Mouse (Mus musculus) ovary, postnatal 14 days (tissue): ENCODE data around the gene Lef1.
A peak's percentile ranks its signal among the peaks of the same experiment; 100 is the strongest.

Source experiments
- DNase-seq: peaks from one replicate; pipeline ENCODE4 v3.0.0; 2022; ENCODE audit warnings: low spot score

The Lef1 gene

DNA sequence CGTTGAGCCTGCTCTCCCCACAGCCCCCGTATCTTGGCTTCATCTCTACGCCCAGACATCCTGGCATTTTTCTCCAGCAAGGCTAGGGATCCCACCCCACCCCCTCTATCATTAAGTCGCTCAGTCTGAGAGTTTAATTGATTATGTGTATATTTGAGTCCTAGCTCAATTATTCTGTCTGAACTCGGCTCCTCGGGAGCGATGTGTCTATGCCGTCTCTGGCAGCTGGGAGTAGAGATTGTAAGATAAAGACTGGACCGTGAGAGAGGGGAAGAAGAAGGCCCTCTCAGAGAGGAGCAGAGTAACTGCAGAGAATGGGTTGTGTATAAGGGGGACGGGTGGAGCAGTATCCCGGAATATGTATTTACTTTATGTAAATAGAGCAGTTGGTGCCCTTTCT is 80.0 kb downstream of the Lef1 start:
- no peak for DNase-seq

DNA sequence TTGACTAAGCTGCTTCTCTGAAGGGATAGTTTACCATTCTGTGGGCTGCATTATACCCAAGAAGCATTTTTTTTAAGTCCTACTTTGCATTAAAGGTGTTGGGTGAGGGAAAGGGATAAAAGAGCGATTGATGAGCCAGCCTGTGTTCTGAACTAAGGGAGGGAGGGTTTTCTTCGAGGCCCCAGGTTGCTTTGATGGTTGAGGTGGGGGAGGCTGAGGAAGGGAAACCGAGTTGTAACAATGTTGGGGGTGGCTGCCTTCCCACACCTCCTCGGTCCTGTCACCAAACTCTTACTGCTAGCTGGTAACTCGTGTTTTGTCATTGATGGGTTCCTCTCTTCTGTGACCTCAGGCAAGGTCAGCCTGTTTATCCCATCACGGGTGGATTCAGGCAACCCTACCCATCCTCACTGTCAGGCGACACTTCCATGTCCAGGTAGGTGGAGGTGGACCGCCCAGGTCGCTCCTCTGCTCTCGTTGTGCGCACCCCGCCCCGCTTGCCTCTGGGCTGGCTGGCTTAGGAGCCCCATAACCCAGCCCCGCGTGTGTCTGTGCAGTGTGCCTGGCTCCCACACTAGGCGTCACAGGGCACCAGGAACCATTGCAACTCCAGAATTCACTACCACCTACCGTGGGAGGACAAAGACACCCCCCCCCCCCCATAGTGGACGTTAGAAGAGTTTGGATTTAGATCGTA is 80.5 kb downstream of the Lef1 start:
- no peak for DNase-seq

DNA sequence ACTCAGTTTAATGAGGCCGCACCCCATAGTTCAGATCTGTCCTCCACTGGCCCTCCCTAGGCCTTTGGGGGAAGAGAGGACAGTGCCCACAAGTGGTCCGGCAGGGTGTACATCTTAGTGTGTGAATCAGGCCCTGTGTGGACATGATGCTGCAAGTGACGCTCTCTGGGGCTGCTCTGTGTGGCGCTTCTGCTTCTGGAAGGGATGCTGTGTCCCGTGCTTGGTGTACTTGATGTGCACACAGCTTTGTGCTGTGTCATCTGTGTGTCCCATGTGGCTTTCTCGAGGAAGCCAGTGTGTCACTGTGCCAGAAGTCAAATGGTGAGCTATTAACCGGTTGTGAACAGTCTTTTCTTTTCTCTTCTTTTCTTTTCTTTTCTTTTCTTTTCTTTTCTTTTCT is 81.2 kb downstream of the Lef1 start:
- DNase-seq, result no peak

DNA sequence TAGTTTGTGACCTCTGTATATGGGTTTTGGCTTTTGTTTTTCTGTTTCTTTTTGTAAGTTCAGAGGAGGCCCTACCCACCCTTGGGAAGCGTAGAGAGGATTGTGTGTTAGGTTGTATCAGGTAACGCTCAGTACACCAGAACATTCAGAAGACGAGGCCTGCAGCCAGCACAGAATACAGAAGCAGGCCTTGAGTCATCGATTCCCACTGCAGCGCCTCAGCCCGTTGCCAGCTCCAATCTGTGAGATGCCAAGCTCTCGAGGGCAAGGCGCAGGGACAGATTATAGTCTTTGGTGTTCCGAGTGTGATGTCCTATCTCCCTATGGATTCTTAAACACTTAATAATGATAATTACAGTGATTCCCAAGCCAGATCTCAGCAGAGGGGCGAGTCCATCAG is 85.8 kb downstream of the Lef1 start:
- DNase-seq, result no peak

DNA sequence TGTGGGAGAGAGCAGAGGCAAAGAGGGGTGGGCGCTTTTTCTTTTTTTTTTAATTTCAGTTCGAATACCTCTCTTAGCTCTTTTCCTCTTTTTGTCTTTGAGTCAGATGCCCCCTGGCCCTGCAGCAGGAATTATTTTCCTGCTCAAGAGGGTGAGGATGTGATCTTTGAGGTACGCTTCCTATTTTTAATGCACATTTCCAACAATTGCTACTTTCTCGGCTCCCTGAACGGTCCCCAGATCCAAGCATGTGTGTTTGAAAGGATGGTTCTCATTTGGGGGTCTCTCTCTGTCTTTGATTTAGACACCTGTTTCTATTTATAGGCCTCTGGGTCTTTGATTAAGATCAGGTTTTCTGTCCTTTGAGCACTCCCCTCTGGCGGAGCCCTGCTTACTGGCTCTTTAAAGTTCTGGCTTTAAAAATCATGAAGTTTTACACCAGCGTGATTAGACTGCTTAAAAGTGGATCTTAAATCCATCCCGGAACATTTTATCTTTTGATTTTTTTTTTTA is 86.3 kb downstream of the Lef1 start:
- DNase-seq, result no peak

DNA sequence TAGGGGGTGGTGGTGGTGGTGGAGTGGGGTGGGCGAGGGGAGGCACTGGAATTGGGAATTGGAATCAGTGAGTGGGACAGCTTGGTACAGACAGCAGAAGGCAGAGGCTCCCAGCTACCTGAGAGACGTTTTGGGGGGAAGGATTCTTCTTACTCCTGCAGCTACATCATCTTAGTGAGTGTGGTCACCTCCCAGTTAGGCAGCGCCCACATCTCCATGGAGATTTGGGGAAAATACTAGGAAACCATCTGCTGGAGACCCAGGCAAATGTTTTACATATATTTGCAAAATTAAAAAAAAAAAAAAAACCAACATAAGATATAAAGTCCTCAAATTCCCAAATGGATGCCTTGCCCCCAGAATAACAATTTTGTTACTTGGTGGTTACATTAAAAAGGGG is 88.7 kb downstream of the Lef1 start:
- no peak for DNase-seq

DNA sequence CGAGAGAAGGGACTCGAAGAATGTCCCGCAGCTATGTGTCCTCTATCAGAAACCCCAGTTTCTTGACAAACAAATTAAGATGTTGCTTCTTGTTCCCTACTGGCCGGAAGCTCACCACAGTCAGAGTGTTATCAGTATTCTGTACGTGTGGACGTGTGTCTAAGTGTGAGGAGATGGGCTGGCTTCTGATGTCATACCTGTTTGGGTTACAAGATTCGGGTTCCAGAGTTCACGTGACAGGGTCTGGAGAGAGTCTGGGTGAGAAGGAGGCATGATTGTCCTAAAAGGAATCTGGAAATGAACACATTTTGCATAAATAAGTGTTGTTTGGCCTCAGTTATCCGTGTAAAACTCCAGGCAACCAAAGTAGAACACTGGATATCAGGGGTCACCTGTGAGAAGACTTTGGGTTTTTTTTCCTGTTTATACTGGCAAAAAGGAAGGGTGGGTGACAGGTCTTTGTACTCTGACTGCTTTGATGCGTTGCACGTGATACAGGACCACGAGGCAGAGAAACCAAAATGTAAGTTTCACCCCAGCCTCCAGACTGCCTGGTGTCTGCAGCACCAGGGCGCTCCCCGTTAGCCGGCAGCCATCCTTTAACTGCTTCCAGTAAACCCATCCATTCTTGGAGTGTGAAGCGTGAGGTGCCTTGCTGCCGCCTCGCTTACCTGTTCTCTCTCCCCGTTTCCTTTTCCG is 89.5 kb downstream of the Lef1 start:
- DNase-seq, result no peak

DNA sequence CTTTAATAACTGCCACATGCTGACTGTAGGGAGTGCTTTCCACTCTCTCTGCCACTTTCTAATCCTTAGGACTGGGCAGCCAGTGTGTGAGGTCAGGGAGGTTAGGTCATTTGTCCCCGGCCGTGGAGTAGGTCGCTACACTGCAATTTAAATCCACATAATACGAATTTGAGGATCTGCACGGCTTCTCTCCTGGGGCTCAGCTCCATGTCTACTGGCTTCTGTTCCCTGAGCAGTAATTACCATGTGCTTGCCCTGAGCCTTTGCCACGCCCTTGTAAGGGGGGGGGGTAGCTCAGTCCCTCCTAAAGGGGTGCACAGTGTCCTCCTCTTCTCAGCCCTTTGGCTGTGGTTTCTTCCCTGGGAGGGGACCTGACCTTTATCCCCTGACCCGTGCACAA is 92.0 kb downstream of the Lef1 start:
- no peak for DNase-seq

DNA sequence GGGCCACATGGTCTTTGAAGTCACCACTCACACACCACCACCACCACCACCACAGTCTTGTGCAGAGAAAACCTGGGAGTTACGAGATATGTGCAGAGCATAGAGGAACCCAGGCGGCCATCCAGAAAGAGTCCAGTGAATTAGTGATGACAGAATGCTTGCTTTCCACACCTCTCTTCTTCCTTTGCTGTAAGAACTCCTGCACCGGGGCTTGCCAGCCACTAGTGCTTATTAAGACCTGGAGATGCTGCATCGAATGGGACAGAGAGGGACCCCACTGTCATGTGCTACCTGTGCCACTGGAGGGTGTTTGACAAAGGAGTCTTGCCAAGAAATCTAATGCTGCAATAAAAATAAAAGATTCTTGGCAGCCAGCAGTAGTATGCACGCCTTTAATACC is 97.6 kb downstream of the Lef1 start:
- DNase-seq, result no peak

DNA sequence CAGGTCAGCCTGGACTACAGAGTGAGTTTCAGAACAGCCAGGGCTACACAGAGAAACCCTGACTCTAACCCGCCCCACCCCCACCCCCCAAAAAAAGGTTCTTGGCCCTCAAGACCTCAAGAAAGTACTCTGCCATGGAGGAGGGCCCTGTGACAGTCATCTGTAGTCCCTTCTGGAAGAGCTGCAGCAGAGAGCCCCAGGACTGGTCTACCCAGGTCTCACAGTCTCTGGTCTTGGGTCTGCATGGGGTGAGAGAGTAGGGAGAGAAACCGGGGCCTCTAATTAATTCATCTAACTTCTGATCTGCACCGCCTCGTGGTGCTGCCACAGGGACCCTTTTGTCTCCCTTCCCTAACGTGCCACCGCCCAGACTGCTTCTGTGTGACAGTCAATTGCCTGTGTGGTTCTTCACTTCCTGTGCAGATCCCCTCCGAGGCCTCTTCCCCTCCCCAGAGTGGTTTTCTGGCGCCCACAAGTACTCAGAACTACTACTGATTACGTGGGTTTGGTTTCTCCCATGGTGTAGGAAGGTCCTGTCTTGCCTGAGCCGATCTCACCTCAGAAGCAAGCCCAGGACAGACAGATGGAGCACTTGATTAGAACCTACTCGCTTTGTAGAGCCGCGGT is 98.1 kb downstream of the Lef1 start:
- DNase-seq, result no peak

DNA sequence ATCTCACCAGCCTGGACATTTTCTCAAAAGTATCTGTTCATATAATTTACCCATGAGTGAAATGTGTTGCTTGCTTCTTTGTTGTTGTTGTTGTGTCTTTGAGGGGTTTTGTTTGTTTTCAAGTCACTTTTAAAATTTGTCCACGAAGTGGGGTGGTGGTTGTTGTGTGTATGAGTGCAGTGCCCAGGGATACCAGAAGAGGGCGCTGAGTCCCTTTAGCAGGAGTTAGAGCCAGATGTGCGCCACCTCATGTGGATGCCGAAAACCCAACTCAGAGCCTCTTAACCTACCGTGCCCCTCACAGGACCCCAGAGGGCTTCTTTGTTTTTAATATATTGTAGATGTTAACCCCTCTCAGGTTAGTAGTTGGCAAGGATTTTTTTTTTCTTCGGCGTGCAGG is 101.9 kb downstream of the Lef1 start:
- no peak for DNase-seq

DNA sequence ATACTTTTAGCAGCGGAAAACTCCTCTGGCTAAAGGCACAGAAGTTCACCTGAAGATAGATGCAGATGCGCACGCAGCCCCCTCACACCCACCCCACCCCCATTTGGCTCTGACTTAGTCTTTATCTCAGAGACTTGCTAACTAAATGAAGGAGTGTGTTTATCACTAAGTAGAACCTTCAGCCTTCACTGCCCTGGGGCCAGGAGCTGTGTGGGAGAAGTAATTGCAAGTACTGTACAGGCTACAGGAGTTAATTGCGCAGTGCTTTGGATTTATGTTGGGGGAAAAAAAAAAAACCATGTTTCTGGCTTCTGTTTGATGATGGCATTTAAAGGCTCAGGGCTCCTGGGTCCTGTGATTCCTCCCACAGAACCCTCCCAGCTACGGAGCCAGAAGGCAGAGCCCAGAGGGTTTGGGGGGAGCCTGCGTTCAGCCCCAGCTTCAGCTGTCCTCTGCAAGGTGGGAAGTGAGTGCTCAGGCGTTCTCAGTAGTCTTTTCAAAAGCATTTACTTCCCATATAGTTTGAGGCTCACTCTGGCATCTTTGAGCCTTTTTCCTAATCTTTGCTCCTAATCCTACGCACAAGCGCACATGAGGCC is 103.9 kb downstream of the Lef1 start:
- no peak for DNase-seq

DNA sequence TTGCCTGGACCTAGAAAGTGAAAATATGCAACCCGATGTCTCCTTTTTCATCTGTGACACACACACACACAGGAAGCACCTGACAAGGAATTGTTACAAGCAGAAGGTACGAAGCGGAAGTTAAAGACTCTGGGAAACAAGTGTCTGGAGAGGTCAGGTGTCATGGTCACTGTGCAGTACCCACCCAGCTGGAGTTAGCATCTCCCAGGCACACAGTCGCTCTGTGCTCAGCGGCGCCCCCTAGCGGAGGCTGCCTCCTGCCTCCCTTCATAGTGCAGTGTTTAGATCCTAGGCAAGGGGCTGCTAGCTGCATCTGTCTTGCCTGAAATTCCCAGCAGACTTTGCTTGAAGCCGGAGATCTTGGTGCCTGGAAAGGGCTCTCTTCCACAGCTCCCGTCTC is 104.6 kb downstream of the Lef1 start:
- peak; percentile 41 for DNase-seq

DNA sequence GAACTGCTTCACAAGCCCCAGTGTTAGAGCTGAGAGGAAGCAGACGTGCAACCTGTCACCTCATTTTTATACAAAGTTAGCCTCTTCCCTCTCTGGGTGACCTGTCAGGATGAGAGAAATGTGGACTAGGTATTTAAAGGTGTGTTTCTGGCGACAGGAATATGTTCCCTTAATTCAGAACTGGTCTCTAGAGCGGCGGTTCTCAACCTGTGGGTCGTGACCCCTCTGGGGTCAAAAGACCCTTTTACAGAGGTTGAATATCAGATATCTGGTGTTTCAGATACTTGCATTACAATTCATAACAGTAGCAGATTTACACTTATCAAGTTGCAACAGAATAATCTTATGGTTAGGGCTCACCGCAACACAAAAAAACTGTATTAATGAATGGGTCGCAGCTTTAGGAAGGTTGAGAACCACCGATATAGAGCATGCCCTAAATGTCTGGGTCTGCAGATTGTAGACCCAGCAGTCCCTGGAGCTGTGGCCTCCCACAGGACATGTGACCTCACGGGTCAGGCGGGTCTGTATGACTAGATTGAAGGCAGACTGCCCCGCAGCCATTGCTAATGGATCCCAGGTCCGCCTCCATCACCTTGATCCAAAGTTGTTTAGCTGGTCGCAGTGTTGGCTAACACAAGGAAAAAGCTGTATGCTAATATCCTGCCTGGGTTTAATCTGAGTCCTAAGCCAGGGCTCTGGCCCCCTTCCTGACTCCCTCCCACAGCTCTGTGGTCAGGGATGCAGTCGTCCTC is 108.5 kb downstream of the Lef1 start:
- no peak for DNase-seq

DNA sequence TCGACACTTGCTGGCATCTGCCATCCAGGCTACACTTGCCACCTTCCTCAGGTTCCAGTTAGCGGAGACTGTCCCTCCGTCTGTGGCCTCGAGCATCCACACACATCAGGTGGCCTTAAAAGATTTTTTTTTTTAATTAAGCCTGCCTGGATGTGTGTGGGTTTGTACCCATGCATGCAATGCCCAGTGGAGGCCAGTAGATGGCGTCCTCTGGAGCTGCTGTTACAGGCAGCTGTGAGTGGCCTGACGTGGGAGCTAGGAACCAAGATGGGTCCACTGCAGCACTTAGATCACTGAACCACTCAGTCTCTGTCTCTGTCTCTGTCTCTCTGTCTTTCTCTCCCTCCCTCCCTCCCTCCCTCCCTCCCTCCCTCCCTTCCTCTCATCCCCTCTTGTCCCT is 117.8 kb downstream of the Lef1 start:
- no peak for DNase-seq

DNA sequence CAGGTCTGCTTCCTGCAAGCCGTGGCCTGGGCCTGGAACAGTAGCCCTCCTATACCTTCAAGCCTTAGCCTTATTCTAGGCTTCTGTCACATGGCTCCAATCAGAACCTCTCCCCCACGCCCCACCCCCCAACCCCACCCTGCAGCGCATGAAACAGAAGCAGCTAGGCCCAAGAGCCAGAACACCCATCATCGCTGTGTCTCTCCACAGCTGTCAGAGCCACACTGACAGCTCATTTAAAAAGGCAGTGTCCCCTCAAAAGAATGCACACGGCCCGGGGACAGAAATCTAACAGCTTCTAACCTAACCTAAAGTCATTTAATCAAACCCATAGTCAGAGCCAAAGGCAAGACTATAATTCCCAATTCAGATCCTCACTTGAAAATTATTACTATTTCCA is 126.8 kb downstream of the Lef1 start:
- DNase-seq, result no peak

DNA sequence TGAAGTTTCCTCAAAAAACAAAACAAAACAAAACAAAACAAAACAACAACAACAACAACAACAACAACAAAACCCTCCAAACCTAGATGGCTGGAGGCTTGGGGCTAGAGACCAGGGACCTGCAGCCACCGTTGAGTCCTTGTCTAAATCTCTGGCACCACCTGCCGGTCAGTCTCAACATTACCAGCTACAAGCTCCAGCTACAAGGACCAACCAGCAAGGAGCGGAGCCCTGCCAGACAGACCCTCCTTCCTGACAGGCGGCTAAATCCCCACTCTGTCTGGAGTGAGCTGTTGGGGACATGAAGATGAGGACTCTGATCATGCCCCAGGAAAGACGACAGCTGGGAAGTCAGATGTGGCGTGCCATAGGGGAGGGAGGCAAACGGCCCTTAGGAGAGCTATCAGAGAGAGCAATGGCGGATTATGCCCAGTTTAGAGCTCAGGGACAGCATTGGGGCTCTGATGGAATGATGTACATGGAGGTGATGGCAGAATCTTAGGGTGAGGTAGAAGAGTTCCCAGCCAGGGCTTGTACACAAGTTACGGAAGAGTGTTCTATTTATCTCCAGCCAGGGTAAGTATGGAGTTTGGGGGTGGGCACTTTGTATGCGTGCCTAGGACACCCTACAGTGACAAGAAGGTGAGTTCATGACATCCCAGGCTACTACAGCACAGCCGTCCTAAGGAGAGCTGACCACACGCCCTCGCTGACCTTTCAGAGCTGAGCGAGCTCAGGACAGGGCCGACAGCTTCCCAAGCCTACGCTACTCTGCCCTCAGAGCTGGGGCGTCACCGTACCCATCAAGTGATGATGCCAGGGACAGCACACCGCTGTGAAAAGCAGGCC is 127.7 kb downstream of the Lef1 start:
- peak; percentile 70 for DNase-seq

DNA sequence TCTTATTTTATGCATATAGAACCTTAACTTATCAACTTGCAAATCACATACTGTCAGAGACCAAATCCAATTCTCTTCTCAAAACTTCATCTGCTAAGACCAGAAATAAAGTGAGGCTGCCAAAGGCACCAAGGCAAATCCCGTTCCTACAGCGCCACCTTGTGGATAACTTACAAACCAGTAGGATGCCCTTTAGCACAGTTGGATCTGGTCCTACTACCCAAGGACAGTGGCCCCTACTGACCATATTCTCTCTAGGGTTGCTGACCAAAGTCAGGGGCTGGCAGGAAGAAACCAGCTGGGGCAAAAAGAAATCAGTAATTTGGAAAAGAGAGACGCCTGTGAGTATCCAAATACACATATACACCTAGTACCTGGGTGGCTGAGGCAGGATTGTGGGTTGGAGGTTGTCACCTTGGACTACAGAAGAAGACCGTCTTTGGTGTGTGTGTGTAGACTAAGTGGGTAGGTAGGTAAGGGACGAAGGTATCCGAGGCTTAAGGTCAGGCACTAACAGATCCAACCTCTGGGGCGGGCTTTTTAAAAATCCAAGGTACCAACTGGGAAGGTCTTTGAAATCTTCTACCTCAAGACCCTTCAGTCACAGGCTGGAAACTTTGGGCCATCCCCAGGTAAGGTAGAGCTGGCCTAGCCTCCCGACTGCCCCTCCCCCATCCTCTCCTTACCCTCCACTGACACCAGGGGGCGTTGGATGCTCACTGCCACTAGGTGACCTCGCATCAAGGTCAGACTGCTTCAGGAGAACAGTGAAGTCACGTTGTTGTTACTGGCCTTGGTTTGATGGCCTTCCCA is 135.7 kb downstream of the Lef1 start:
- peak; percentile 69 for DNase-seq

DNA sequence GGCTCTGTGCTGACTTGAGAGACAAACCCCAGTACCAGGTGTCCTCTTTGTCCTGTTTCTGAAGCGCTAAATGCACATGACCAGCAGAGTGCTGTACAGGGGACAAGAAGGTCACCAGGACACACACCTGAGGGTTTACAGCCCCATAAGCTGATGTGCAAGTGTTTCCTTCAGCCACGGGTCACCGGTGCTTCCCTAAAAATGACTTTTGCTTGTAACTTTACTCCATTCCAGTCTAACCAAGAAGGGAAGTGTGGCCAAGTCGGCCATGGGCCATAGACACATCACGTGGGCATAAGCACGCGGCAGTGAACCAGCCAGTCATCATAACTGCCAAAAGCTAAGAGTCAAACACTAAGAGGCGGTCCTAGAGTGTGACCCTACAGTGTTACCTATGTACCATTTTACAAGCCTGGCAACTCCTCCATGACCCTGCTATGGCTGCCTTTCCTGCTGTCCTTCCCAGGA is 136.3 kb downstream of the Lef1 start:
- no peak for DNase-seq

DNA sequence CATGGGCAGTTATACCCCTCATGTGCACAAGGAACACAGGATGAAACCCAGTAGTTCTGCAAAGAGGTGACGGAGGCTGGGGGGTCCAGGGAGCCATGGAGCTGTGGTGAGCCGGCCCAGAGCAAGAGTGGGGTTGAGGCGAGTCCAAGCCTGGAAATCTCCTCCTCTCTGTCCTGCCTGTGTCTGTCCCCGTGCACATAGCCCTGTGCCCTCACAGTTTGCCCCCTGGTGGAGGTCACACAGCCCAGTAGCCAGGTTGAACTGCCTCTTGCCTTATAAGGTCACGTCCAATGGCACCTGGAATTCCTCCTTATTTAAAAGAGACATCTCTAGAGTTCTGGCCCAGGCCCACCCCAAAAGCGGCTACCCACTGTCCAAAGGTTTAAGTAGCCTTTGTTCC is 137.2 kb downstream of the Lef1 start:
- DNase-seq, result no peak
